Mouse (Mus musculus) MEL (cell line): ENCODE data around the gene Reep6.

ENCODE experiments used
- CTCF ChIP-seq, 3 experiments: IDR thresholded peaks in 2 of 3; conservative IDR thresholded peaks in 1 of 3; 2 replicates each; pipeline ENCODE4 v1.5.1; 2011 to 2012; ENCODE audit warnings: low read length in 3 of 3, low read depth in 2 of 3, mild to moderate bottlenecking in 2 of 3, improper control_type of control experiment in 1 of 3, inconsistent platforms in 1 of 3, mixed read lengths in 1 of 3, moderate library complexity in 1 of 3; ENCODE audit not compliant: control insufficient read depth in 1 of 3, insufficient read depth in 1 of 3, poor library complexity in 1 of 3, severe bottlenecking in 1 of 3
- POLR2A ChIP-seq, 2 experiments: IDR thresholded peaks; 2 replicates each; pipeline ENCODE4 v1.6.1; 2011 to 2012; ENCODE audit warnings: low read length in 2 of 2, mild to moderate bottlenecking in 2 of 2, control low read depth in 1 of 2, improper control_type of control experiment in 1 of 2, low read depth in 1 of 2, moderate library complexity in 1 of 2; ENCODE audit not compliant: control insufficient read depth in 1 of 2, insufficient read depth in 1 of 2, poor library complexity in 1 of 2
- ZNF384 ChIP-seq: IDR thresholded peaks from 2 replicates; pipeline ENCODE4 v1.6.1; 2012; ENCODE audit warnings: low read depth, mild to moderate bottlenecking, inconsistent platforms, low read length, improper control_type of control experiment

GRCm38 (mm10) chr10:80342749-80343424 is 13.1 kb downstream of the Reep6 start:
- TF ChIP-seq ZNF384 (no peak), POLR2A (IDR thresholded peaks at IDR 0.05; ENCODE audit: control insufficient read depth in 1 of 2, insufficient read depth in 1 of 2, low read depth in 1 of 2, low read length in 2 of 2, poor library complexity in 1 of 2) (no peak), CTCF (IDR thresholded peaks at IDR 0.05 in 2 of 3, conservative IDR thresholded peaks at IDR 0.05 in 1 of 3; ENCODE audit: control insufficient read depth in 1 of 3, insufficient read depth in 1 of 3, low read depth in 2 of 3, low read length in 3 of 3, poor library complexity in 1 of 3, severe bottlenecking in 1 of 3) (no peak)
